Mouse (Mus musculus): ENCODE measurements at regions not wholly inside any gene's neighbourhood (a gene's known extent, or its start where the extent isn't known, plus 50 kb on each side); places are given as distances from the start of the nearest gene placed in this dataset.
A peak's percentile ranks its signal among the peaks of the same experiment; 100 is the strongest.

- no peak for DNase-seq
- intact Hi-C loops (cut with DNase I), result no loop called here
Observed at GRCm38 (mm10) chr6:117102693-117103092, 65.6 kb upstream of the Cxcl12 start.

DNA sequence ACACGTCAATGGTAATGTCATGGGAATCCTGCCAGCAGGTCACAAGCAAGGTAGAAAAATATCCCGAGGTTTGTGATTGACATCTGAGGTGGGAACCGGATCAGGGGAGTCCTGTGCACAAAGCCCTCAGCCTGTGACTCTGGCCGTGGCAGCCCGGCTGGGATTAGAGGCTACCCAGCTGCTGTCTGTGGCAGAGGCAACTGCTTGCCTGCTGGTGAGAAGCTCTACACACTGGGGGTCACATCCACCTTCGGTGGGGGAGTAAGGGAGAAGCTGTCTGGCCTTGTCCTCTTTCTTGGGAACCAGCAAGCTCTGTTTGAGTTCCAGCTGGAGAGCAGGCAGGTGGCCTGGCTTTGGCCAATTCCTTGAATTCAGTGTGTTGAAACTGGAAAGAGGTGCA, 64.3 kb upstream of the Cxcl12 start:
- intact Hi-C loops (cut with DNase I), result no loop called here
- DNase-seq, result no peak

DNA sequence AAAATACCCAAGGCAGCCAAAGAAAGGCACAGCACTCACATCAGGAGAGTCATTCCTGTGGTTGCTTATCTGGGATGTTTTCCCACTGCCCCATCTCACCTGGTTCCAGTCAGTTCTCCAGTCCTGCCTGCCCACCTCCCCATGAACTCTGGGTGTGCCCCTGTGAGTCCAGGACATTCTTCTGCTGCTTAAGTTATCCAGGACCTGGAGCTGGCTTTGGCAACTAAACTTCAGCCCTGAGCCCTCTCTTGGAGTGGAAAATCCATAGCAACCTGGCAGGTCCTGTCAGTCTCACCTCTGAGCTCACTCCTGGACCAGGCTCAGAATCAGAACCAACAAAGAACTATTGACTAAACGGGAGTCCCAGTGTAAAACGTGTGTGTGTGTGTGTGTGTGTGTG, 63.9 kb upstream of the Cxcl12 start:
- intact Hi-C loops (cut with DNase I), result no loop called here
- DNase-seq, result no peak

- intact Hi-C loops (cut with DNase I), result no loop called here
- DNase-seq, result peak; percentile 31 to 45
Observed at GRCm38 (mm10) chr6:117105182-117105589, 63.1 kb upstream of the Cxcl12 start.

DNA sequence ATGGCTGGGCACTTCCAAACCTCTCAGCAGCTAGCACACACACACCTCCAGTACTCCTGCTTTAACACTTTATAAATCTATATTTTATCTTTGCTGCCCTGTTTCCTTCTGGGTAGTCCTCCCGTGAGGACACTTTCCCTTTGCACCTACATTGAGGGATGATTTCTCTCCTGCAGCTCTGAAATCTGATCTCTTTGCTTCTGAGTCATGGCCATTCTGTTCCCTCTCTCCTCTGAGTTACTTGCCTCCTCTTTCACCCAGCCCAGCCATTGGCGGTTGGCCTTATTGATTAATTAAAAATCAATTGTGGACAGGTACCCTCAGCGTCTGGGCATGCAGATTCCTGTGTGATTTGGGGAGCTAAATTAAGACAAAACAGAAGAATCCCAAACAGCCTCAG, 58.0 kb upstream of the Cxcl12 start:
- intact Hi-C loops (cut with DNase I), result no loop called here
- DNase-seq, result no peak

GRCm38 (mm10) chr6:117114859-117115258, 53.5 kb upstream of the Cxcl12 start:
- intact Hi-C loops (cut with DNase I), result no loop called here

DNA sequence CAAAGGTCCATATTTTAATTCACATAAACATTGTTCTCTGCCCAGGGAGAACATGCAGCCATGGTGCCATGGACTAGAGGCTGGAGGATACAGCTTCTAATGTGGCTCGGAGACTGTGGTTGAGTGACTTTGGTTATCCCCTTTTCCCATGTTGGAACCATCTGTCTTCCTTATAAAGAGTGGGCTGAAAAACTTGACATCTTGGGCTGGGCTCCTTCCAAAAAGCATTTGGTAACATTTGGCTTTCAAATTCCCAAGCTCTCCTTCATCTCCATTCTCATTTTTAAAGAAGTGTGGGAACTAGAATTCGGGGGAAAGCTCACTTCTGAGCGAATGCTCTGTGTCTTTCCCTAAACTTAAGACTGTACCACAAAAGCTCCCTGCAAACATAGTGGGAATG, 50.3 kb upstream of the Cxcl12 start:
- intact Hi-C loops (cut with DNase I), result no loop called here
- no peak for DNase-seq

More at GRCm38 (mm10) chr6:117114859-117115258, 53.5 kb upstream of the Cxcl12 start:
- DNase-seq, result no peak

All from gastrocnemius, postnatal 36 days (tissue).